Mouse (Mus musculus): ENCODE measurements around the gene Rtp4. TPM values are rescaled to one million over a fixed set of nuclear protein-coding genes. Genes with fewer than 3 reads are reported as not detected.
A peak's percentile ranks its signal among the peaks of the same experiment; 100 is the strongest.

Rtp4 gene
- polyA plus RNA-seq, 1 experiment from 2014 or later, result 4.6 TPM

DNA sequence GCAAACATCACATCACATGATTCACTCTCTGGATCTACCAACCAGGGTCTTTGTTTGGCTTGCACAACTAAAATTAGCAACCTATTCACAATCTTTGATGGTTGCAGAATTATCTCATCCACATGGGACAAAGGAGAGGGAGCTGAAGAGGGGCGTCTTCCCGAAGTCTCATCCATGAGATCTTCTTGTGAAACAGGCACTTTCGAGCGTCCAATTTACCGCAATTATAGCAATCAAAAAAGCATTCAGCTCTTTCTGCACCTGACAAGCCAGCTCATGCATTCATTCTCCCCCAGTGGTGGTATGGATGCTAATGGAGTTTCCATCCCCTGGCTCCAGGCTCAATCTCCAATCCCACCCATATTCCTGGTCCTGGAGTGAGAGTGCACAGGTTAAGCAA is 132.9 kb downstream of the Rtp4 start:
- H3K4me1 ChIP-seq (replicated peaks; ENCODE audit: control insufficient read depth, insufficient read depth, low read length), result no peaks in the 10 kb centered on the region
- ATAC-seq (ENCODE audit: low FRiP score) (no peak), DNase-seq (ENCODE audit: low spot score) (no peak)
- 92% methylated on average over 5 of the region's 5 CpGs for WGBS
- H3K9me3 ChIP-seq (ENCODE audit: control insufficient read depth, low read length), result no peaks in the 10 kb centered on the region; the same call in 1 of the 2 replicates
- H3K27me3 ChIP-seq (ENCODE audit: control insufficient read depth, insufficient read depth, low read length), result no peaks in the 10 kb centered on the region
- no peak overlapping the region for H3K4me2 ChIP-seq (replicated peaks)
- H3K27ac ChIP-seq, result no peak overlapping the region
- no peak overlapping the region for H3K4me3 ChIP-seq (replicated peaks; ENCODE audit: low read length)
- H3K9ac ChIP-seq, result no peak overlapping the region
- no peaks in the 10 kb centered on the region for H3K36me3 ChIP-seq (replicated peaks; ENCODE audit: control insufficient read depth, insufficient read depth)

- Histone ChIP-seq H3K4me2 (replicated peaks) (no peak overlapping the region), H3K4me1 (replicated peaks; ENCODE audit: control insufficient read depth, insufficient read depth, low read length) (no peaks in the 10 kb centered on the region), H3K4me3 (replicated peaks; ENCODE audit: low read length) (no peak overlapping the region), H3K27ac (no peak overlapping the region), H3K27me3 (ENCODE audit: control insufficient read depth, insufficient read depth, low read length) (no peaks in the 10 kb centered on the region), H3K36me3 (replicated peaks; ENCODE audit: control insufficient read depth, insufficient read depth) (no peaks in the 10 kb centered on the region), H3K9me3 (ENCODE audit: control insufficient read depth, low read length) (no peaks in the 10 kb centered on the region; the same call in 1 of the 2 replicates), H3K9ac (no peak overlapping the region)
- ATAC-seq (ENCODE audit: low FRiP score) (no peak), DNase-seq (ENCODE audit: low spot score) (no peak)
- WGBS, result 71% methylated on average over 4 of the region's 4 CpGs
Measured at GRCm38 (mm10) chr16:23653479-23653878, 133.4 kb downstream of the Rtp4 start.

DNA sequence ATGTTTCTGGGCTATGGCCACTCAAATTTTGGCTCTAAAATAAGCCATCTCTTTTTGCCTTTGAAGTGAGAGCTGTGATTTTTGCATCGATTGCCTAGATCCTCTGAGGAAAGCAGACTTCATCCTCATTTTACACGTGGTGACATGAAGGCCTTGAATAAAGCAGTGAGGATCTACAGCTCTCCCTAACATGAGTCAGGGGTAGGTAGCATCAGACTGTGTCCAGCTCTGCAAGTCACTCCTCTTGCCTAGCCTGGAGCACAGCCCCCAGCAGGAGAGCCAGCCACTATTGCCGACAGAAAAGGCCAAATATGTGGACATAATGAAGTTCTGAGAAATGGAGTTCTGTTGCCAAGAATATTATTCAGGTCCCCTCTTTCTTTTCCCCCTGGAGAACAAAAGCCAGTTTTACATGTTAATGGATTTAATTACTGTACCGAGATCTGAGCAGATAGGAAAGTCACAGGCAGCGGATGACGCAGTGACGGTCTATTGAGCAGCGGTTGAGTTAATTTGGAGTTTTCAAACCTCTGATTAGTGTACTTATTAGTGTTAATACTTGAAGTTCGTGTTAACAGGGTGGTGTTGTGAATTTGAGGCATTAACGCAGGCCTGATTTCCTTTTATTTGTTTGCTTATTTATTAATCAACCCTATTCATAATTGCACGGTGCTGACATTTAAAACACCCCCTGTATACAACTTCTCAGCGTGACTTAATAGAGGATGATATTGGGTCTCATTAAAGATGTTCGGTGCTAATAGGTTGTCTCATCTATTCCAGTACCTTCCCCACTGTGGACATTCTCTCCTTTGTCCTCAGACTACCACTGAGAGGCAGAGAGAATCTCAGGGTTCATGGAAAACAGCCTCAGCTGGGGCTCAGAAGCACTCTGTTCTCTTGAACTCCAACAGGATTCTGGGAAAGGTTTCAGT is 139.8 kb downstream of the Rtp4 start:
- H3K4me1 ChIP-seq (replicated peaks; ENCODE audit: control insufficient read depth, insufficient read depth, low read length), result peaks cover 14% of the 10 kb centered on the region; the same call in 1 of the 2 replicates
- H3K4me2 ChIP-seq (replicated peaks), result no peak overlapping the region
- H3K4me3 ChIP-seq (replicated peaks; ENCODE audit: low read length), result no peak overlapping the region
- ATAC-seq (ENCODE audit: low FRiP score) (0 out of 2 replicates have a peak, but pooled peaks have one; percentile 42), DNase-seq (ENCODE audit: low spot score) (peak; percentile 30)
- no peak overlapping the region for H3K9ac ChIP-seq
- no peaks in the 10 kb centered on the region for H3K36me3 ChIP-seq (replicated peaks; ENCODE audit: control insufficient read depth, insufficient read depth)
- H3K9me3 ChIP-seq (ENCODE audit: control insufficient read depth, low read length), result no peaks in the 10 kb centered on the region; the same call in 1 of the 2 replicates
- H3K27ac ChIP-seq, result peak overlapping the region; percentile 22; the same call in 1 of the 2 replicates
- H3K27me3 ChIP-seq (ENCODE audit: control insufficient read depth, insufficient read depth, low read length), result no peaks in the 10 kb centered on the region
- 44% methylated on average over 13 of the region's 13 CpGs for WGBS

Other genes starting within 250 kb of the Rtp4 start
- gene Rtp1, start 91.2 kb upstream of the Rtp4 start, polyA plus RNA-seq (2014; fragmentation: Nextera tagmentation; extraction: Ambion mirVana), result not detected in 2 replicates
- gene Masp1, start 524 bp downstream of the Rtp4 start, polyA plus RNA-seq (2014; fragmentation: Nextera tagmentation; extraction: Ambion mirVana), result 26.2 and 27.0 TPM in 2 replicates

Measured in hindbrain, embryonic 14.5 days (tissue).